Mouse (Mus musculus) C2C12 (cell line): ENCODE measurements around the gene Asb6.

Experiments
- CTCF ChIP-seq: IDR thresholded peaks from one replicate; pipeline ENCODE4 v1.5.1; 2011; ENCODE audit not compliant: control insufficient read depth, insufficient read depth, insufficient read length
- FOSL1 ChIP-seq: IDR thresholded peaks from one replicate; pipeline ENCODE4 v1.8.0; 2011; ENCODE audit warnings: mild to moderate bottlenecking, low read length; ENCODE audit not compliant: poor library complexity, insufficient read depth, severe bottlenecking
- MAX ChIP-seq: IDR thresholded peaks from one replicate; pipeline ENCODE4 v1.6.1; 2011; ENCODE audit warnings: mild to moderate bottlenecking, control low read depth
- MYOG ChIP-seq: IDR thresholded peaks from one replicate; pipeline ENCODE4 v1.6.1; 2011; ENCODE audit not compliant: control insufficient read depth, insufficient read length; ENCODE audit errors: extremely low read depth
- USF1 ChIP-seq: IDR thresholded peaks from one replicate; pipeline ENCODE4 v1.6.1; 2011; ENCODE audit warnings: low read depth, mild to moderate bottlenecking, control low read depth, moderate library complexity

DNA sequence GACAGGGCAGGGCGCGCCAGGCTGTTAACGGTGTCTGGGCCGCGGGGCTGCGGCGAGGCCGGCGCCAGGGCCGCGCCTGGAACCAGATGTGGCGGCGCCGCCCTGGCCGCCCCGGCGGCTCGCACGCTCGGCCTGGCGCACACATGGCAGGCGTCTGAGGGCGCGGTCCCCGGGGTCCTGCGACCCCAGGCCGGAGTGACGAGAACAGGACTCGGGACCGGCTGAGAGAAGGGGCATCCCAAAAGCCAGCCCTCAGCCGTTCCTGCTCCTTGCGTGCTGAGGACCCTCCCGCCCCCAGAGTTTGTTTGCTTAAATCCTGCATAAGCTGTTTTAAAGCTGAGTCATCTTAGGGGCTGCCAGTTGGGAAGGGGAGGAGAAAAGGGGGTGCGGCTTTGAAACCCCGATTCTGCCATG lies 34.8 kb upstream of the Asb6 start:
- TF ChIP-seq CTCF (no peak), USF1 (no peak), MYOG (no peak), FOSL1 (no peak), MAX (peak; percentile 14)
